Mouse (Mus musculus) midbrain, embryonic 10.5 days (tissue): ENCODE data around the gene Sirt4. TPM values are rescaled to one million over a fixed set of nuclear protein-coding genes. Genes with fewer than 3 reads are reported as not detected.

Experiments
- DNase-seq: peaks from one replicate; pipeline ENCODE4 v3.0.0-alpha.2; 2017; ENCODE audit warnings: low spot score
- H3K27ac ChIP-seq: fragments of 300-500 bp; sonication (generic); replicated peaks from 2 replicates; pipeline ENCODE4 v1.5.1; 2016; ENCODE audit warnings: mild to moderate bottlenecking
- H3K27me3 ChIP-seq: fragments of 300-500 bp; sonication (generic); 2 replicates; pipeline ENCODE4 v1.6.1; 2016; ENCODE audit warnings: low read depth, mild to moderate bottlenecking; ENCODE audit not compliant: poor library complexity, severe bottlenecking
- H3K36me3 ChIP-seq: fragments of 300-500 bp; sonication (generic); 2 replicates; pipeline ENCODE4 v1.6.1; 2016; ENCODE audit warnings: mild to moderate bottlenecking, moderate library complexity
- H3K4me1 ChIP-seq: fragments of 300-500 bp; sonication (generic); 2 replicates; pipeline ENCODE4 v1.6.1; 2016
- H3K4me3 ChIP-seq: fragments of 300-500 bp; sonication (generic); 2 replicates; pipeline ENCODE4 v1.5.1; 2016; ENCODE audit warnings: mild to moderate bottlenecking, moderate library complexity
- H3K9me3 ChIP-seq: fragments of 300-500 bp; sonication (generic); replicated peaks from 2 replicates; pipeline ENCODE4 v1.6.1; 2016; ENCODE audit warnings: mild to moderate bottlenecking
- WGBS: fragments of 180-500 bp; shearing (Covaris S2); methylation state at CpG from one replicate; pipeline ENCODE4 v1.1.7; 2016; 5-methylcytosine and 5-hydroxymethylcytosine counted together
- polyA plus RNA-seq: library from polyadenylated mRNA; unstranded; fragments of >200 nt; fragmentation: Nextera tagmentation; extraction: Ambion mirVana; gene quantifications from 2 replicates; pipeline ENCODE4 v1.2.1, GENCODE M21; 2016

The Sirt4 gene
- 15.2 and 17.0 TPM in 2 replicates for polyA plus RNA-seq

DNA sequence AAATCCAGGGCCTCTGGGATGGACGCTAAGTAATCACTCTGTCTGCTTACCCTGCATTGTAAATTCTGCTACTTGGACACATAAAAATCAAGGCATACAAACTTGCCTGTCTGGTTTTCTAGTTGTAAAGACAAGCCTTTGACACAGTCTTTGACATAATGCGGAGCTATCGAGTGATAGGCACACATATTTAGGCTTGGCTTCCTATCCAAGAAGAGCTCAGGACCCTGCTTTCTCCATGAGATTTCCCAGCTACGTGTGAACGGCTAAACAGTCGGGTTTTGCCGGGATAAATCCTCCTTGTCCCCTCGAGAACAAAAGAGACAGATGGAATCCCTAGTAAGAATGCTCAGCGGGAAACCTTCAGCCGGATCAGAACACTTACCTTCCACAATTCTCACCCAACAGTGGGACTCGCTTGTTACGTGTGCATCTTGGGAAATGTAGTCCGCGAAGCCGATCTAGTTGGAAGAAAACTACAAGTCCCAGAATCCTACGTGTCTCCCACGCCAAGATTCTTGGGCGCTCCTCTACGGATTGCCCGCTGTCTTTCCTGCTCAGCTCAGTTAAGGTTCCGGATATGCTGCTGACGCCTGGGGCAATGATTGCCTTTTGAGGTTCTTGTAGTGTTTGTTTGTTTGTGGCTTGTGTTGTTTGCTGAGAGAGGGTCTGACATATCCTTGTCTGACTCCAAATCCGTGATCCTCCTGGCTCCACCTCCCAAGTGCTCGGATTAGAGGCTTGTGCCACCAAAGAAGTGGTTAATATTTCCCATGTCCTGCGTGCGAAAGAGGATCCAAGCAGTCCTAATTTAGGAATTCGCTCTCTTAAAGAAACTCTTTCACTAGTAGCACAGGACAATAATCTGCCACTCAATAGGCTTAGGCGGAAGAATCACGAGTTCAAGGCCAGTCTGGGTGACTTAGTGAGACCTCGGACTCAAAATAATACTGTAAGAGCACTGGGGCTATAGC lies at the start of gene Sirt4:
Gene Sirt4, minus strand, starts transcription at position 779 of the 974 bp plus-strand sequence.
- DNase-seq = peak; percentile 84
- peaks cover 43% of the 10 kb centered on the region for H3K27me3 ChIP-seq
- WGBS = 9% methylated on average over 30 of the region's 30 CpGs

DNA sequence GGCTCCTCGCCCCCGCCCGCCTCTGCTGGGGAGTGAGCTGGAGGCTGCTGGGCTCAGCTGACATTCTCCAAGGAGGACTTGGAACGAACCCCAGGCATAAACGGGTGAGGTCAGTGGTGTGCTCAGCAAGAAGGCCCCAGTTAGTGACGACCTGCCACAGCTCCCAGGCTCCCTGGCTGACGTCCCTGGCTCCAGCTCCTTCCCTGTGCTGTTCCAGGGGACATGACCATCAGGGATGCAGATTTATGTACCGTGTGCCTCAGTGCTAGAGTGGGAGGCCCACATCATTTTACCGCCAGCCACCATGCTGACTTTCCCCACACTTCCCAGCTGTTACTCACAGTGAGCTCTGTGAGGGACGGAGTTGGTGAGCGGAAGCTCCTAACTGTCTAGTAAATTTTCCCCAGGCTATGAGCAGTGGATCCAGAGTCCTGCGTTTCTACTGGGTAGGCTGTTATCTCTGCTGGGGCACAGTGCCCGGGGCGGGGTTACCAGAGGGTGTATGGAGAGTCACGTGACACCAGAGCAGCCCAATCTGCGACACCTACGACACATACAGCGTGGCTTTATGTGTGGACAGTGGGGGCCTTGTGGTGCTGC lies 47.2 kb upstream of the Sirt4 start:
- 0 out of 2 replicates have a peak, but pooled peaks cover 5% of the 10 kb centered on the region for H3K36me3 ChIP-seq
- no peak overlapping the region for H3K4me3 ChIP-seq
- H3K4me1 ChIP-seq = peaks cover 60% of the 10 kb centered on the region
- 59% methylated on average over 18 of the region's 18 CpGs for WGBS
- no peak for DNase-seq
- peaks cover 5% of the 10 kb centered on the region for H3K27me3 ChIP-seq
- no peaks in the 10 kb centered on the region for H3K9me3 ChIP-seq
- peak overlapping the region; percentile 53 for H3K27ac ChIP-seq

More for the DNA sequence above, at the start of gene Sirt4:
- peak within 1 kb of the TSS; percentile 53 for H3K4me3 ChIP-seq
- no peaks in the 10 kb centered on the region for H3K9me3 ChIP-seq
- 0 out of 2 replicates have a peak, but pooled peaks cover 5% of the 10 kb centered on the region for H3K36me3 ChIP-seq
- H3K4me1 ChIP-seq = peaks cover 36% of the 10 kb centered on the region
- H3K27ac ChIP-seq = peak within 1 kb of the TSS; percentile 83

DNA sequence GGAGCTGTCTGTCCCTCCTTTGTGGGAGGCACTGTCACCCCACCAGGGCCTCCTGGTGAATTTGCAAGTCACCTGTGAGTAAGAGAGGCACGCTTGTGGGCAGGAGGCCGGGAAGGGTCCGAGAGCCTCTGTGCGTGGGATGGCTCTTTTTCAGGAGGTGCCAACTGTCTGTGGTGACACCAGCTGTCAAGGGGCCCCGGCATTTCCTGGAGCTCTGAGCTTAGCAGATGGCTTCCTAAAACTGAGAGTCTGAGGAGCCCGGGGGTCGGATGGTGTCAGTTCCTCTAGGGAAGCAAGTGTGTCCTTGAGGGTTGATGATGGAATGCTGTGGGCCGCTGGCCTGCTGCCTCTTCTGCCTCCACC lies 45.9 kb upstream of the Sirt4 start:
- Histone ChIP-seq H3K9me3 (no peaks in the 10 kb centered on the region), H3K27ac (0 out of 2 replicates have a peak overlapping the region, but pooled peaks have one; percentile 55), H3K36me3 (0 out of 2 replicates have a peak, but pooled peaks cover 5% of the 10 kb centered on the region), H3K27me3 (peaks cover 5% of the 10 kb centered on the region), H3K4me3 (no peak overlapping the region), H3K4me1 (peaks cover 61% of the 10 kb centered on the region)
- DNase-seq = no peak
- WGBS = 84% methylated on average over 8 of the region's 8 CpGs

DNA sequence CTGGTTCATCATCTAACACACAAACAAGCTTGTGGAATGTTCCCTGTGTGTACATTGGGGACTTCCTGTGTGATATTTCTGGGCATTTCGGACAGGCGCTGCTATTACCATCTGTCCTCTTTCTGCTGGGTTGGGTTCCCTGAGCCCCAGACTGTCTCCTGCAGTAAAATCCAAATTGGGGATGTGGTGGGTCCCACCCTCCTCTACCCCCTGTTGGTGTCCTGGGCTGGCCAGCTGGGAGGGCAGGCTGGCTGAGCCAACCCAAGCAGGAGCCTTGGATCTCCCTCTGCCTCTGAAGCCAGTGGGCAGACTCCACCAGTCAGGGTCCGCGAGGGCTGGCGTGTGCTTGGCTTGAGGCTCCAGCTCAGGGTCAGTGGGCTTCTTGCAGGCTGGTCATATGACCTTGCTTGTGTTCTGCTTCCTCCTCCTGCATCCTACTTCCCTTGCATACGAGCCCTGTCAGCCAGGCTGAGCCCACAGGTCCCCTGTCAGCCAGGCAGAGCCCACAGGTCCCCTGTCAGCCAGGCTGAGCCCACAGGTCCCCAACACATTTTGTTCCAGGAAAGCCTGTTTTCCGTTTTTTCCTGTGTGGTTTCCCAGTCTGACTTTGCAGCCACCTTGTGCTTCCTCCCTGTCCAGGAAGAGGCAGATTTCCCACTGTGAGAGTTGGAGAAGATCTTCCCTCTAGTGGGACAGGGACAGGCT lies 45.4 kb upstream of the Sirt4 start:
- DNase-seq = no peak
- Histone ChIP-seq H3K4me1 (peaks cover 61% of the 10 kb centered on the region), H3K9me3 (no peaks in the 10 kb centered on the region), H3K27me3 (peaks cover 5% of the 10 kb centered on the region), H3K36me3 (0 out of 2 replicates have a peak, but pooled peaks cover 5% of the 10 kb centered on the region), H3K27ac (peak overlapping the region; percentile 55; the same call in 1 of the 2 replicates), H3K4me3 (no peak overlapping the region)
- 75% methylated on average over 7 of the region's 7 CpGs for WGBS

DNA sequence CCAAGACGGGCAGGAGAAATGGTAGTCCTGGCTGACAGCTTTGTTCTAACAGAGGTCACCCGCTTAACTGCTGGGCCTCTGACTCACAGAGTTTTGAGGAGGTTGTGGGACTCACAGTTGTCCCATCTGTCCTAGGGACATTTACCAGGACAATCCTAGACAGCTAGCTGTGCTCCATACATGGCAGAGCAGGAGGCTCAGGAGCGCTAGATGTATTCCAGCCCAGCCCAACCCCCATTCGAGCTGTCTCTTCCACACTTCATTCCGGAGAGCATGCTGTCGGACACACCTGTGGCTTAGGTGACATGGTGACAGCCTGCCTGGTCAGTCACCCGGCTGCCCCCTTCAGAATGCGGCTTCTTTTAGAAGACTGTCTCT lies 44.8 kb upstream of the Sirt4 start:
- no peak overlapping the region for H3K4me3 ChIP-seq
- H3K4me1 ChIP-seq = peaks cover 61% of the 10 kb centered on the region
- WGBS = 74% methylated on average over 8 of the region's 8 CpGs
- H3K27me3 ChIP-seq = peaks cover 5% of the 10 kb centered on the region
- H3K36me3 ChIP-seq = 0 out of 2 replicates have a peak, but pooled peaks cover 5% of the 10 kb centered on the region
- 0 out of 2 replicates have a peak overlapping the region, but pooled peaks have one; percentile 55 for H3K27ac ChIP-seq
- no peaks in the 10 kb centered on the region for H3K9me3 ChIP-seq
- no peak for DNase-seq

DNA sequence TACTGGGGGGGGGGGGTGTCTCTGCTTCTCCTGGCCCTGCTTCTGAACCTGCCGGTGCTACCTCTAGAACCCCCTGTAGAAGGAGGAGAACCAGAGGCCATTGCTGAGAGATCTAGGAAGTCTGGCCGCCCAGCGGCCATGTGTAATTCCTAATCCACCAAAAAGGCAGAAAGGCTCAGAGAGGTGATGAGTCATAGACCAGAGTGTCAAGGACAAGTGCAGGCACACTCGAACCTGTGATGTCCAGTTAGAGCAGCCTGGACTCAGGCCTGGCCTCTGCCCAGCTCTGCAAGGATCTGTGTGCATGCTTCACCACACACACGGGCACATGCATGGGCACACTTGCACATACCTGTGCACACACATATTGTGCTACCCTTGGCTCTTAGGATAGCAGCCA lies 43.6 kb upstream of the Sirt4 start:
- Histone ChIP-seq H3K9me3 (no peaks in the 10 kb centered on the region), H3K27ac (no peak overlapping the region), H3K4me1 (peaks cover 62% of the 10 kb centered on the region), H3K36me3 (0 out of 2 replicates have a peak, but pooled peaks cover 3% of the 10 kb centered on the region), H3K4me3 (no peak overlapping the region), H3K27me3 (no peaks in the 10 kb centered on the region)
- no peak for DNase-seq
- WGBS = 85% methylated on average over 5 of the region's 5 CpGs

DNA sequence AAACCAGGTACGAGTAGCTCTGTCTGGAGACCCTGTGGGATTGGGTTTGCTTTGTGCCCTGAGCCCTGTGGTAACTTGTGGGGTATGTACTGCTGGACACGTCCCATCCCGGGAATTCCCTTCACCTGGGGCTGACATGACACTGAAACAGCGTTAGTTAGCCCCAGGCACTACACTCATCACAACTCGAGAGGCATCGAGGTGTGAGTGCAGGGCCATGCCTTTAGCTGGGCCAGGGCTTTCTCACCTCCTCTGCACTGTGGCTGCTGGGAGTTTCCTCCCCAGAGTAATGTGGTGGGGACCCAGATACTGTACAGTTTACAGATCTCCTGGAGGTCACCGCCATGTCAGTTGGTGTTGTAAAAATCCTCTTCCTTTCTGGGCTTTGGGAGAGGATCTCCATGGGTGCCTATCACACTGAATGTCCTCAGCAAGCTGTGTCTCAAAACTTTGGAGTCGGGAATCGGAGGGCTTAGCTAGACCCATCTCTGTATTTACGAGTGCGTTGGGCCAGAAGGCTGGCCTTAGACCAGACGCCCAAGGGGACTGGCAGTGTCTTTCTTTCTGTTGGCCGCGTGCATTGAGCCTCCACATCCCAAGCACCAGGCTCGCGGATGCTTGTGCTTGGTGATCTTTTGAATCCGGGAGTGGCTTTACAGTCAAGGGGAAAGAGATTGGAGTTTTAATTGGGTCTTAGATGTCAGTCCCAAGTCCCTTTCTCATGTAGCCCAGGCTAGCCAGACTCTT lies 42.1 kb upstream of the Sirt4 start:
- H3K27ac ChIP-seq = no peak overlapping the region
- H3K27me3 ChIP-seq = no peaks in the 10 kb centered on the region
- peaks cover 67% of the 10 kb centered on the region for H3K4me1 ChIP-seq
- no peak for DNase-seq
- H3K9me3 ChIP-seq = no peaks in the 10 kb centered on the region
- no peaks in the 10 kb centered on the region for H3K36me3 ChIP-seq
- WGBS = 89% methylated on average over 17 of the region's 17 CpGs
- H3K4me3 ChIP-seq = no peak overlapping the region

DNA sequence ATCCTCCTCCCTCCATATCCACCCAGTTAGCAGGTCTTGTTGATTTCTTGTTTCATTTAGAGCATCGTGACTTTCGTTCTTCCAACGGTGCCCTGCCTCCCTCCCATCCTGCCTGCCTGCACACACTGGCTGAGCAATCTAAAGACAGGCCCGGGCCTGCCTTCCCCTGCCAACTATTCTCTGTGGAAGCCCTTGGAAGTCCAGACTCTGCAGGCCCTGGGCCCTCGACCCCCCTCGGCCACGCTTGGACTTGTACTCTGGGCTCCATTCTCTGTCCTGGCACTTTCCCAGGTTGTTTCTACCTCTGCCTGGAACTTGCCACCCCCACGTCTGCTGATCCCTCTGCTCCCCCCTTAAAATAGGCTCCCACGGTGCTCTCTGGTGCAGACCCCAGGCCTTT lies 41.4 kb upstream of the Sirt4 start:
- DNase-seq = no peak
- Histone ChIP-seq H3K9me3 (no peaks in the 10 kb centered on the region), H3K27me3 (no peaks in the 10 kb centered on the region), H3K27ac (0 out of 2 replicates have a peak overlapping the region, but pooled peaks have one; percentile 18), H3K4me1 (peaks cover 66% of the 10 kb centered on the region), H3K4me3 (no peak overlapping the region), H3K36me3 (no peaks in the 10 kb centered on the region)
- WGBS = 86% methylated on average over 9 of the region's 9 CpGs

DNA sequence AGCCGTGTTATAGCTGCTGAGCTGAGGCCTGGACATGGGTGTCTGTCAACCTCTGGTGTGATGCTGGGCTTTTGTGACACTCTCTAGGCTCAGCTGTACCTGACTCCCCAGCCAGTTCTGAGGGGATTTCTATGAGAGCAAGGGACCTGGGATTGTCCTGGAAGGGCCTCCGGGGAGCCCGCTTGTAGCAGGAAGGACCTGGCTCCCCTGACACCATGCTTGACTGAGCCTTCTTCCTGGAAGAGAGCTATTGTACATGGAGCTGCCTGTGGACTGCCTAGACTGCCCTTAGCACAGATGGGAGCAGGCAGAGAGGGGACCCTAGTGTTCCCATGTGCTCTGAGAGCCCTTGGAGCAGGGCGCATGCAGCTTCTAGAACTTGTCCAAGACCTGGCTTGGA lies 40.9 kb upstream of the Sirt4 start:
- 89% methylated on average over 4 of the region's 4 CpGs for WGBS
- no peaks in the 10 kb centered on the region for H3K9me3 ChIP-seq
- no peak for DNase-seq
- peak overlapping the region; percentile 76; the same call in 1 of the 2 replicates for H3K27ac ChIP-seq
- no peaks in the 10 kb centered on the region for H3K36me3 ChIP-seq
- H3K4me1 ChIP-seq = peaks cover 67% of the 10 kb centered on the region
- H3K4me3 ChIP-seq = no peak overlapping the region
- H3K27me3 ChIP-seq = no peaks in the 10 kb centered on the region

DNA sequence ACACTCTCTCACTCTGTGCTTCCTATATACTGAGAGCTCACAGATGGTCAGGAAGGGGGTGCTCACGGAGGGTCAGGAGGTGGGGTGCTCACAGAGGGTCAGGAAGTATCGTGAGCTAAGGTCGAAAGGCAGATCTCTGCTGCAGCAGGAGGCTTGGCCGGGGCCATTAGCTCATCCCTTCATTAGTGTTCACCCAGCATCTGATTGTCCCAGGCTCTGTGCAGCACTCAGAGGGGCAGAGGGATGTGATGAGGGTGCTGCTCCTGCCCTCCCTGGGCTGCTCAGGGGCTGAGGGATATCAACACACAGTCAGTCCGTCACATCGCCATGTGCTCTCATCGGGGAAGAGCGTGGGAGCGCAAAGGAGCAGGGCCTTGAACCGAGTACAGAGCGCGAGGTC lies 39.9 kb upstream of the Sirt4 start:
- Histone ChIP-seq H3K9me3 (no peaks in the 10 kb centered on the region), H3K27me3 (no peaks in the 10 kb centered on the region), H3K4me3 (peak overlapping the region; percentile 35; the same call in 1 of the 2 replicates), H3K36me3 (no peaks in the 10 kb centered on the region), H3K4me1 (peaks cover 62% of the 10 kb centered on the region), H3K27ac (peak overlapping the region; percentile 76)
- DNase-seq = no peak
- 48% methylated on average over 12 of the region's 12 CpGs for WGBS

DNA sequence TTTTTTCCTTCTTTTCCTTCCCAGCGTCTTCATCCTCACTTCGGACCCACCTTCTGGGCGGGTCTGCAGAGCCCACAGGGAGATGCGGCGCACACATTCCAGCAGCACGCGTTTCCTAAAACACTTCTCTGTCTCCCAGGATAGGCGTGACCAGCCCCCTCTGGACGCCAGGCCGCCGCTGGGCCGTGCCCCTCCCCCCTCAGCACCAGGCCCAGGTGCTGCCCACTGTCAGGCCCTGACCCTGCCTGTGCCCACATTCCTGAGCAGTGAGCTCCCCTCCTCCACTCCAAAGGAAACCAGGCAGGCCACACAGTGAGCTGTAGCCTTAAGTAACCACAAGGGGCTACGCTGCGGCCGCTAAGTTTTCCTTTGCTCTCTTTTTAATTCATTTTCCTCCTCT lies 39.4 kb upstream of the Sirt4 start:
- Histone ChIP-seq H3K4me3 (peak overlapping the region; percentile 35), H3K36me3 (no peaks in the 10 kb centered on the region), H3K27ac (peak overlapping the region; percentile 76), H3K27me3 (no peaks in the 10 kb centered on the region), H3K4me1 (peaks cover 58% of the 10 kb centered on the region), H3K9me3 (no peaks in the 10 kb centered on the region)
- WGBS = 6% methylated on average over 15 of the region's 15 CpGs
- DNase-seq = peak; percentile 59
